Mouse (Mus musculus): ENCODE data around the gene Gm8024. TPM values are rescaled to one million over a fixed set of nuclear protein-coding genes. Genes with fewer than 3 reads are reported as not detected.

Gene Gm8024
- not detected for polyA plus RNA-seq (2014; fragmentation: Illumina TruSeq; extraction: RNeasy Lipid Tissue Mini Kit (QIAGEN cat#74804); ENCODE audit: low read depth, low replicate concordance)

DNA sequence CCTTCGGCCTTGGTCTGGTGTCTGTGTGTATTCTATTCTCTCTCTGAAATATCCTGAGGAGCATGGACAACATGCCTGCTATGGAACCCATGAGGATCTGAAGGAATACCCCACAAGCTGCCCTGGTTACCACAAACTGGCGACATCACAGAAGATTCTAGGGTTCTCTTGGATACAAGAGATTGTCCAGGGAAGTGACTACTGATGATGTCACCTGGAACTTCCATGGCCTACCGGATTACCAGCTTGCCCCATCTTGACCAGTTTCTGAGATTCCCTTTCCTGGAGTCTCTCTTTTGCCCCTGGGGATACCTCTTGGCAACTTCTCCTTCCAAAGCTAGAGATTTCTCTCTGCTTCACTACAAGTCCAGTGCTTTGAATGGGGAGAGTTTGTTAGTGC is at the start of gene Gm8024:
Gene Gm8024, minus strand, starts transcription at position 101 of the 400 bp plus-strand sequence.

DNA sequence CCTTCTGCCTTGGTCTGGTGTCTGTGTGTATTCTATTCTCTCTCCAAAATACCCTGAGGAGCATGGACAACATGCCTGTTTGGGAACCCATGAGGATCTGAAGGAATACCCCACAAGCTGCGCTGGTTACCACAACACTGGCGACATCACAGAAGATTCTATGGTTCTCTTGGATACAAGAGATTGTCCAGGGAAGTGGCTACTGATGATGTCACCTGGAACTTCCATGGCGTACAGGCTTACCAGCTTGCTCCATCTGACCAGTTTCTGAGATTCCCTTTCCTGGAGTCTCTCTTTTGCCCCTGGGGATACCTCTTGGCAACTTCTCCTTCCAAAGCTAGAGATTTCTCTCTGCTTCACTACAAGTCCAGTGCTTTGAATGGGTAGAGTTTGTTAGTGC is 21.8 kb downstream of the Gm8024 start, which contains the start of gene Gm8020:
Gene Gm8020, minus strand, starts transcription at position 101 of the 400 bp plus-strand sequence.

Other genes with a start within 250 kb of the Gm8024 start
- not detected for gene Gm9611, start 226.9 kb downstream of the Gm8024 start, polyA plus RNA-seq (2014; fragmentation: Illumina TruSeq; extraction: RNeasy Lipid Tissue Mini Kit (QIAGEN cat#74804); ENCODE audit: low read depth, low replicate concordance)
- gene Gm7995, start 214.1 kb downstream of the Gm8024 start, polyA plus RNA-seq (2014; fragmentation: Illumina TruSeq; extraction: RNeasy Lipid Tissue Mini Kit (QIAGEN cat#74804); ENCODE audit: low read depth, low replicate concordance): not detected
- not detected for gene Gm8005, start 84.6 kb downstream of the Gm8024 start, polyA plus RNA-seq (2014; fragmentation: Illumina TruSeq; extraction: RNeasy Lipid Tissue Mini Kit (QIAGEN cat#74804); ENCODE audit: low read depth, low replicate concordance)
- not detected for gene Gm8011, start 60.4 kb downstream of the Gm8024 start, polyA plus RNA-seq (2014; fragmentation: Illumina TruSeq; extraction: RNeasy Lipid Tissue Mini Kit (QIAGEN cat#74804); ENCODE audit: low read depth, low replicate concordance)
- gene Gm8020, start 21.9 kb downstream of the Gm8024 start, polyA plus RNA-seq (2014; fragmentation: Illumina TruSeq; extraction: RNeasy Lipid Tissue Mini Kit (QIAGEN cat#74804); ENCODE audit: low read depth, low replicate concordance): not detected
- gene Gm17124, start 75.6 kb upstream of the Gm8024 start, polyA plus RNA-seq (2014; fragmentation: Illumina TruSeq; extraction: RNeasy Lipid Tissue Mini Kit (QIAGEN cat#74804); ENCODE audit: low read depth, low replicate concordance): not detected
- not detected for gene Gm3633, start 117.6 kb upstream of the Gm8024 start, polyA plus RNA-seq (2014; fragmentation: Illumina TruSeq; extraction: RNeasy Lipid Tissue Mini Kit (QIAGEN cat#74804); ENCODE audit: low read depth, low replicate concordance)
- gene Gm10378, start 131.7 kb upstream of the Gm8024 start, polyA plus RNA-seq (2014; fragmentation: Illumina TruSeq; extraction: RNeasy Lipid Tissue Mini Kit (QIAGEN cat#74804); ENCODE audit: low read depth, low replicate concordance): not detected
- not detected for gene Gm3015, start 244.5 kb upstream of the Gm8024 start, polyA plus RNA-seq (2014; fragmentation: Illumina TruSeq; extraction: RNeasy Lipid Tissue Mini Kit (QIAGEN cat#74804); ENCODE audit: low read depth, low replicate concordance)